ENCODE assay signal across 25 mouse cellular contexts in the genomic region with DNA sequence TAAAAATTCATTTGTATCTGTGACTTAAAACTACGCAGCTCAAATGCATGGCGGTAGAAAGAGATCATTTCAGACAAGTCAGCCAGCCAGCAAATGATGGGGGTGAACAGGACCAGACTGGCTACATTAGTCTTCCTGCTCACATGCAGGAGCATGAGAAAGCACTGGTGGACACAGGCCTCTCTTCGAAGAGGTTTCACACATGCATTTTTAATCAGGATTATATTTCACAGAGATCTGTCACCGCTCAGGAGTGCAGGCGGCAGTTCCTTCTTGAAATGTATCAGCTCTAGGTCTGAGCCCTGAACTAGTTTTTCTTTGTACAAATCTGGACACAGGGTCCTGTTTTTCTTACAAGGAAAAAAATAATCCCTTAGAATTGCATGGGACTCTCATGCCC.
DNase-seq lines count a peak whose midpoint lies in the region; ATAC-seq and TF ChIP-seq lines count a peak whose summit lies in the region.
"Had no signal": no experiment of that assay in that cellular context is flagged by ENCODE, and none has a peak within 500 bp of the region (broad histone marks: within the 10 kb centered on the region; RNA-seq: fewer than 3 reads in every experiment).

No protein-coding gene starts in this region.

- H3K4me2 ChIP-seq in midbrain, embryonic 13.5 days (replicated peaks): no peak overlapping the region
- no peak overlapping the region for H3K4me2 ChIP-seq in midbrain, postnatal 0 days (ENCODE audit: low read depth, low read length, poor library complexity, severe bottlenecking)
- no peak overlapping the region for H3K4me2 ChIP-seq in embryonic facial prominence, embryonic 11.5 days (ENCODE audit: low read depth, low read length)
- H3K4me2 ChIP-seq: forebrain, embryonic 15.5 days; heart, embryonic 13.5 days; intestine, embryonic 15.5 days; liver, embryonic 13.5 days had no signal

- no peaks in the 10 kb centered on the region for H3K27me3 ChIP-seq in midbrain, embryonic 13.5 days
- H3K27me3 ChIP-seq in midbrain, postnatal 0 days (ENCODE audit: insufficient read depth, low read length): no peaks in the 10 kb centered on the region
- H3K27me3 ChIP-seq in embryonic facial prominence, embryonic 11.5 days (ENCODE audit: control insufficient read depth, insufficient read depth, low read length): no peaks in the 10 kb centered on the region
- H3K27me3 ChIP-seq: forebrain, embryonic 15.5 days; heart, embryonic 13.5 days; intestine, embryonic 15.5 days; liver, embryonic 13.5 days had no signal

- no peaks in the 10 kb centered on the region for H3K36me3 ChIP-seq in midbrain, embryonic 13.5 days
- H3K36me3 ChIP-seq in midbrain, postnatal 0 days (ENCODE audit: insufficient read depth, low read length): no peaks in the 10 kb centered on the region
- no peaks in the 10 kb centered on the region for H3K36me3 ChIP-seq in embryonic facial prominence, embryonic 11.5 days (replicated peaks; ENCODE audit: control insufficient read depth, insufficient read depth, low read depth, low read length)
- H3K36me3 ChIP-seq: forebrain, embryonic 15.5 days; heart, embryonic 13.5 days; intestine, embryonic 15.5 days; liver, embryonic 13.5 days had no signal

- H3K4me1 ChIP-seq in midbrain, embryonic 13.5 days (replicated peaks): no peaks in the 10 kb centered on the region
- no peaks in the 10 kb centered on the region for H3K4me1 ChIP-seq in midbrain, postnatal 0 days (ENCODE audit: insufficient read depth, low read length)
- H3K4me1 ChIP-seq in embryonic facial prominence, embryonic 11.5 days (ENCODE audit: control insufficient read depth, insufficient read depth, low read length): no peaks in the 10 kb centered on the region
- H3K4me1 ChIP-seq: forebrain, embryonic 15.5 days; heart, embryonic 13.5 days; intestine, embryonic 15.5 days; liver, embryonic 13.5 days had no signal

- intact Hi-C loops in gastrocnemius, postnatal 36 days (cut with DNase I): no loop called here

- WGBS in midbrain, embryonic 13.5 days: 71% methylated on average over 5 of the region's 5 CpGs
- WGBS in midbrain, postnatal 0 days: 51% methylated on average over 5 of the region's 5 CpGs
- WGBS in embryonic facial prominence, embryonic 11.5 days: 45% methylated on average over 5 of the region's 5 CpGs

- H3K4me3 ChIP-seq in midbrain, embryonic 13.5 days (replicated peaks): no peak overlapping the region
- H3K4me3 ChIP-seq in midbrain, postnatal 0 days (ENCODE audit: low read depth, low read length): no peak overlapping the region
- no peak overlapping the region for H3K4me3 ChIP-seq in embryonic facial prominence, embryonic 11.5 days (ENCODE audit: low read depth, low read length)
- H3K4me3 ChIP-seq: forebrain, embryonic 15.5 days; heart, adult 2 months; heart, embryonic 13.5 days; intestine, embryonic 15.5 days; layer of hippocampus, adult 2 months; liver, embryonic 13.5 days had no signal

- H3K9me3 ChIP-seq in midbrain, embryonic 13.5 days: no peaks in the 10 kb centered on the region
- H3K9me3 ChIP-seq in midbrain, postnatal 0 days (ENCODE audit: low read length): no peaks in the 10 kb centered on the region
- H3K9me3 ChIP-seq in embryonic facial prominence, embryonic 11.5 days (replicated peaks; ENCODE audit: control insufficient read depth, low read length): no peaks in the 10 kb centered on the region
- H3K9me3 ChIP-seq: forebrain, embryonic 15.5 days; heart, embryonic 13.5 days; intestine, embryonic 15.5 days; liver, embryonic 13.5 days had no signal

- peak; percentile 35 for DNase-seq in embryo, embryonic 10 days (ENCODE audit: low spot score)
- no peak for DNase-seq in embryo, embryonic 9.5 days (ENCODE audit: extremely low spot score)
- no peak for DNase-seq in midbrain, postnatal 0 days (ENCODE audit: low spot score)
- DNase-seq in embryonic facial prominence, embryonic 11.5 days (ENCODE audit: low spot score): peak; percentile 61
- DNase-seq in mesoderm, embryonic 11.5 days (ENCODE audit: low read depth, low spot score): peak; percentile 55
- no peak for DNase-seq in right cerebral cortex, postnatal 10 days (ENCODE audit: low spot score in 2 of 2)
- DNase-seq in gastrocnemius, postnatal 36 days: no peak
- DNase-seq: adrenal gland, adult 8-10 months; cerebellum, adult 2 months; gastrocnemius, postnatal 25 days; heart, adult 2 months; kidney, adult 8-10 months; kidney, postnatal 14 days; liver, embryonic 13.5 days; lung, adult 2 months; lung, postnatal 14 days; right cerebral cortex, postnatal 25 days; spleen, adult 18-20 months had no signal

- H3K9ac ChIP-seq in midbrain, embryonic 13.5 days (replicated peaks): no peak overlapping the region
- H3K9ac ChIP-seq in midbrain, postnatal 0 days (replicated peaks; ENCODE audit: low read length, poor library complexity, severe bottlenecking): no peak overlapping the region
- no peak overlapping the region for H3K9ac ChIP-seq in embryonic facial prominence, embryonic 11.5 days (replicated peaks; ENCODE audit: low read length)
- H3K9ac ChIP-seq: forebrain, embryonic 15.5 days; heart, embryonic 13.5 days; intestine, embryonic 15.5 days; liver, embryonic 13.5 days had no signal

- H3K27ac ChIP-seq in midbrain, embryonic 13.5 days: no peak overlapping the region
- H3K27ac ChIP-seq in midbrain, postnatal 0 days (ENCODE audit: low read depth, low read length): no peak overlapping the region
- H3K27ac ChIP-seq in embryonic facial prominence, embryonic 11.5 days (replicated peaks; ENCODE audit: low read depth, low read length): no peak overlapping the region
- H3K27ac ChIP-seq: forebrain, embryonic 15.5 days; heart, adult 2 months; heart, embryonic 13.5 days; intestine, embryonic 15.5 days; layer of hippocampus, adult 2 months; liver, embryonic 13.5 days had no signal

- 0 out of 2 replicates have a peak, but pooled peaks have one; percentile 20 for ATAC-seq in midbrain, embryonic 13.5 days
- ATAC-seq in midbrain, postnatal 0 days (ENCODE audit: low FRiP score): no peak
- ATAC-seq in embryonic facial prominence, embryonic 11.5 days (replicated peaks; ENCODE audit: insufficient number of reproducible peaks, low FRiP score, low TSS enrichment, low read depth): peak; percentile 59; the same call in 1 of the 2 replicates
- ATAC-seq: activated CD4-positive, CD25-positive, alpha-beta regulatory T cell, adult 4 months; forebrain, embryonic 15.5 days; hindbrain, embryonic 16.5 days; intestine, embryonic 15.5 days had no signal

- no peak for TF ChIP-seq CTCF in midbrain, postnatal 0 days (IDR thresholded peaks at IDR 0.05)

Comparison
In these comparisons a context has a peak if more than half of its experiments do, and no peak if none do; other contexts are left out.
1. DNase-seq: peak in embryo, embryonic 10 days (single experiment), embryonic facial prominence, embryonic 11.5 days (single experiment) and mesoderm, embryonic 11.5 days (single experiment); none in embryo, embryonic 9.5 days (single experiment), midbrain, postnatal 0 days (single experiment), right cerebral cortex, postnatal 10 days (0 of 2) and gastrocnemius, postnatal 36 days (0 of 2).